Mouse (Mus musculus) mesoderm, embryonic 11.5 days (tissue): ENCODE results near the gene Tmco2.
"Not testable (repeated sequence)": the region's sequence is repeated elsewhere in the genome, so short reads cannot be mapped to it uniquely, and the experiment has no call there.

Experiments
- DNase-seq: peaks from one replicate; pipeline ENCODE4 v3.0.0-alpha.2; 2012; ENCODE audit warnings: low read depth, low spot score

Gene Tmco2

GRCm38 (mm10) chr4:121109126-121109525, at the start of gene Tmco2:
Tmco2 (minus strand) TSS chr4:121109226.
- no peak for DNase-seq

DNA sequence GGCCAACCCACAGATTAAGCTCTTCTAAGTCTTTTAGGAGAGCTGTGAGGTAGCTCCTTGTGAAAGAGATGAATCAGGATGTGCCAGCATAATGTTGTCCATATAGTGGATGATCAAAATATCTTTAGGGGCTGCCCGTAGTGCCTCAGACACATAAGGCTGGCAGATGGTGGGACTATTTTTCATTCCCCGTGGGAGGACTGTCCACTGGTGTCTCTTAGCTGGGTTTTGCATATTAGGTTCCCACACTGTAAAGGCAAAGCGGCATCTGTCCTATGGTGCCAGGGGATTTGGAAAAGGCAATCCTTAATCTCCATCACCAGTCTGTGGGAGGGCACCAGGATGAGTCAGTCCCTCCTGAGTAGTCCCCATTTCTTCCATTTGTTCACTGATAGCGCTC, 5.7 kb downstream of the Tmco2 start:
- DNase-seq: no peak

- DNase-seq: peak; percentile 93
Measured at GRCm38 (mm10) chr4:121097650-121098378, 11.2 kb downstream of the Tmco2 start, which contains the start of gene Zmpste24. Zmpste24 (minus strand) TSS chr4:121098241.

DNA sequence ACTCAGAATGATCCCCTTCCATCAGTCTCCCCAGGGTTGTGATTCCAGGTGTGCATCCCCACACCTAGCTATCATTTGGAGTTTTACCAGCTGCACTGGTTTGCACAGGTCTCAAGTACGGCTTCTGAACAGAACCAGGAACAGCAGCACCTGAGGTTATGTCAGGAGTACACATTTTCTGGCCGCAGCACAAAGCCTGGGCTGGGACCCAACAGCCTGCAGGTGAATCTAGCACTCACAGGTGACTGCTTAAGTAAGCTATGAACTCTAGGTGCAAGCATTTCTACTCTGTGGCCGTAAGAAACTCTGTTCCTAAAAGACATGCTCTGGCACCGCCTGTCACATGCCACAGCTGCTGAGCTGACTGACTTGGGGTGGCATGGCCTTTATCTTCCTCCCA, 18.8 kb downstream of the Tmco2 start:
- DNase-seq: no peak

GRCm38 (mm10) chr4:121088696-121089095, 20.3 kb downstream of the Tmco2 start:
- DNase-seq: no peak

DNA sequence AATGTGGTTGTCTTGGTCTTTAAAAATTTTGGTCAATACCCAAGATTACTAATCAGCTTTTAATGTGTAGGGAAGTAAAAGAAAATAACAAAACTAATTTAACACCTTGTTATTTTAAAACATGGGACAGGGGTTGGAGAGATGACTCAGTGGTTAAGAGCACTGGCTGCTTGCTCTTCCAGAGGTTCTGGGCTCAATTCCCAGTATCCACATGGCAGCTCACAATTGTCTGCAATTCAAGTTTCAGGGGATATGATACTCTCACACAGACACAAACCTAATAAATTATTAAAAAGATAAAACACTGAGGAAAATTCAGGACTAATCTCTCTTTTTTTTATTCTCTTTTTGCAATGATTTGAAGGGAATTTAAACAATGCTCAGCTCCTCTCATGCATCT, 24.5 kb downstream of the Tmco2 start:
- DNase-seq: no peak

DNA sequence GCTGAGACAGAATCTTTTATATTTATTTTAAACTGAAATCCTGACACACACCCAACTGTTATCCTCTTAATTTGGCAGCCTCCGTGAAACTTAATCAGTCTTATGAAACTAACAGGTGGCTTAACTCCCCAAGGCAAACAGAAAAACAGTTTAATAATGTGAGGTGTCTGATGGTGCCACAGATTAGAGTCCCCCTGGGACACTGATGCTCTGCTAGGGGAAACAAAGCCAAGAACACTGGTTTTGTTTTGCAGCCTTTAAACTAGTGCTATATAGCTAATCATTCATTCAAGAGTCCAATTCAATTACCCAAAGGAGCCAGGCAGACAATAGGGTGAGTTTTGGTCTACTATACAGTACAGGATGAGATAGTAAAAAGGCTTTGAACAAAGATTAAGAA, 28.6 kb downstream of the Tmco2 start:
- no peak for DNase-seq

DNA sequence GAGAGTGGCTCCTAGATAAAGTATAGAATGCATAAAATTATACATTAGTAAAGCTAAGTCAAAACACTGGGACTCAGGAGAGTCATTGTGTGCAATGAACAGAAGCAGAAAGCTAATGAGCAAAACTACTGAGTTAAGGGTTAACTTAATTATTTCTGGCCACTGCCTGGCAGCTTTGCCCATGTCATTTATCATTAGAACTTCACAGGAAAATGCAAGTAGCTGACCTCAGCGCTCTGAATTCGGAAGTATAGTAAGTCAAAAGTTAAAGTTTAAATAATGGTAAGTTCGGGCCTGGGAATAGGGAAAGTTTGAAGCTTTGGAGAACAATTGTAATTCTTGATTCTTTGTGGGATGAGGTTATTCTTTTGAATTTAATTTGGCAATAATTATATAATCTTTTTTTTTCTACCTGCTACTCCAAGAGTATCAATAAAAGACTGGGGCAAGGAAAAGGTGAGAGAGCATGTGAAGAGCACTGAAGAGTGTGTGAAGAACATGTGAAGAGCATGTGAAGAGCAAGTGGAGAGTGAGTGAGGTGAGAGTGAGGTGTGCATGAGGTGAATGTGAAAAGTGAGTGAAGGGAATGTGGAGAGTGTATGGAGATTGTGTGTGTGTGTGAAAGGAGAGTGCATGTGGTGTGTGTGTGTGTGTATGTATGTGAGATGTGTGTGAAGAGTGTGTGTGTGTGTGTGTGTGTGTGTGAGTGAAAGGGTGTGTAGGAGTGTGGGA, 30.9 kb downstream of the Tmco2 start:
- no peak for DNase-seq

DNA sequence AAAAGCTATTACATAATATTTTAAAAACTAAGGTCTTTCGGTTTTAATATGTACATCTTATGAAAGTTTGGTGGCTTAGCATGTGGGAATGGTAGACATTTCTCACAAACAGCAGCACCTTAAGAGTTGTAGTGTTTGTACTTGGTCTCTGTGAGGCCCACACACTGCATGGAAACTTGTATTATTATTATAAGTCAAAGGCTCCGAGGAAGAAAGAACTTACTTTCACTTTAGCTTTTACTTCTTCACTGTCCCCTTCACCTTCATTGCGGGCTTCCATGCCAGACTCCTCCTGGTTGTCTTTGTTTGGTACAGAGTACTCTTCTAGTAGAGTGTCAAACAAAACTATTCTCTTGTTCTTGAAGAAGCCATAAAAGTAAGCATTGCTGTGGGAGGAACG, 34.8 kb downstream of the Tmco2 start:
- DNase-seq: no peak

DNA sequence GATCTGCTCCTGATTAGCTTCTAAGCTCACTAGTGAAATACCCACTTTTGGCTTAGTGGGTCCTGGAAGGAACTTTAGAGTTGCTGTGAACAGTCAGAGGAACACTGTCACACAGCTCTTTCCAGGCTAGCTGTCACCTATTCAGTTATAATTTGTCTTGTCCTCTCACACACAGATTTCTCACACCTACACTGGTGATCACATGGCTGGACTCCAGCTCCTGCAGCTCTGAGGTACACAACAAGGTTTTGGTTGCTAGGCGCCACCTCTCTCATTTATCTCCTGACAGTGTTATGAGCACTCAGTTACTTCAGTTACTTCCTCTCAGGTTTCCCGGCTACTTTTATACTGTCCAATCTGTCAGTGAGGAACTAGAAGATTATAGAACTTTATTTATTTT, 43.7 kb downstream of the Tmco2 start:
- DNase-seq: no peak

- not testable (repeated sequence) for DNase-seq
Measured at GRCm38 (mm10) chr4:121059218-121059617, 49.8 kb downstream of the Tmco2 start.

- DNase-seq: no peak
Measured at GRCm38 (mm10) chr4:121057032-121057431, 52.0 kb downstream of the Tmco2 start.

GRCm38 (mm10) chr4:121056342-121056741, 52.7 kb downstream of the Tmco2 start:
- DNase-seq: no peak
